Mouse (Mus musculus) spleen, adult 2 months (tissue): ENCODE data around the gene Ndufb4.

Source experiments
- CTCF ChIP-seq: fragments of 200-500 bp; IDR thresholded peaks from 2 replicates; pipeline ENCODE4 v1.5.1; 2011; ENCODE audit warnings: mild to moderate bottlenecking, inconsistent platforms; ENCODE audit not compliant: insufficient read depth, insufficient read length, insufficient replicate concordance; ENCODE audit errors: extremely low read depth
- POLR2A ChIP-seq: fragments of 200-500 bp; IDR thresholded peaks from 2 replicates; pipeline ENCODE4 v1.6.1; 2011; ENCODE audit warnings: low read depth, low read length, inconsistent platforms

- no peak for TF ChIP-seq POLR2A
- no peak for TF ChIP-seq CTCF
Observed at GRCm38 (mm10) chr16:37628336-37628735, 25.9 kb downstream of the Ndufb4 start.
